Mouse (Mus musculus): ENCODE data around the gene Mrgpra4. TPM values are rescaled to one million over a fixed set of nuclear protein-coding genes. Genes with fewer than 3 reads are reported as not detected.

The Mrgpra4 gene
- polyA plus RNA-seq (2015; fragmentation: Nextera tagmentation; extraction: Ambion mirVana), result not detected in 2 replicates

DNA sequence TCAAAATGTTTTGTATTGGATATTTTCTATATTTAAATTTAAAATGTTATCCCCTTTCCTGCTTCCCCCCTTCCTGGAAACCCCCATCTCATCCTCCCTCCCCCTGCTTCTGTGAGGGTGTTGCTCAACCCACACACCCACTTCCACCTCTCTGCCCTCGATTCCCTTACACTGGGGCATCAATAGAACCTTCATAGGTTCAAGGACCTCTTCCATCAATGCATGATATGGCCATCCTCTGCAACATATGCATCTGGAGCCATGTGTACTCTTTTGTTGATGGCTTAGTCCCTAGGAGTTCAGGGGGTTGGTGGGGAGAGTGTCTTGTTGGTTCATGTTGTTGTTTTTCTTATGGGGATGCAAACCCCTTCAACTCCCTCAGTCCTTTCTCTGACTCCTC lies at the start of gene Mrgpra4:
TSS of gene Mrgpra4 (minus strand) at position 101 of the 400 bp plus-strand sequence.
- Histone ChIP-seq H3K27me3 (no peaks in the 10 kb centered on the region), H3K9ac (no peak within 1 kb of the TSS), H3K36me3 (no peaks in the 10 kb centered on the region), H3K4me3 (no peak within 1 kb of the TSS), H3K9me3 (no peaks in the 10 kb centered on the region), H3K27ac (no peak within 1 kb of the TSS), H3K4me1 (replicated peaks) (no peaks in the 10 kb centered on the region), H3K4me2 (no peak within 1 kb of the TSS)
- ATAC-seq (ENCODE audit: low FRiP score), result no peak
- 74% methylated on average over 1 of the region's 1 CpGs for WGBS

DNA sequence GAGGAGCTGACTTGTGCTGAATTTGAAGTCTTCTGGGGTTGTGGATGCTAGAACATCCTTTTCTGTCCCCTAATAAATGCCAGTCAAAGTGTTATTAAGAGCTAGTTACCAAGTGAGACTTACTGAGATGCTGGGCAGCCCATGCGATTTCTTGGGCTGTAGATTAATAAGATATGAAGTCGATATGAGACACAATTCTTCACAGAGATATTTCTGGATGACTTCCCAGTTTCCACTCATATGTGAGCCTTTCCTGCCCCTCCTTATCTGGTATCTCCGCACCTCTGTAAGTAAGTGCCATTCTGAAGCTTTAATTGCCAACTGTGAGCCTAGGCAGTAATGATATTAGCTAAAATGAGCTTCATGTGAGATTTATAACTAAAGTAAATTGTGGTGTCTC lies 45.6 kb upstream of the Mrgpra4 start, which contains the start of gene Mrgprx1:
TSS of gene Mrgprx1 (minus strand) at position 101 of the 400 bp plus-strand sequence.
- no peak within 1 kb of the TSS for H3K9ac ChIP-seq
- ATAC-seq (ENCODE audit: low FRiP score), result no peak
- H3K4me1 ChIP-seq (replicated peaks), result no peaks in the 10 kb centered on the region
- peaks cover 1% of the 10 kb centered on the region; the same call in 1 of the 2 replicates for H3K9me3 ChIP-seq
- H3K27ac ChIP-seq, result no peak within 1 kb of the TSS
- no peak within 1 kb of the TSS for H3K4me3 ChIP-seq
- no peaks in the 10 kb centered on the region for H3K36me3 ChIP-seq
- 91% methylated on average over 3 of the region's 3 CpGs for WGBS
- H3K27me3 ChIP-seq, result no peaks in the 10 kb centered on the region
- H3K4me2 ChIP-seq, result no peak within 1 kb of the TSS

DNA sequence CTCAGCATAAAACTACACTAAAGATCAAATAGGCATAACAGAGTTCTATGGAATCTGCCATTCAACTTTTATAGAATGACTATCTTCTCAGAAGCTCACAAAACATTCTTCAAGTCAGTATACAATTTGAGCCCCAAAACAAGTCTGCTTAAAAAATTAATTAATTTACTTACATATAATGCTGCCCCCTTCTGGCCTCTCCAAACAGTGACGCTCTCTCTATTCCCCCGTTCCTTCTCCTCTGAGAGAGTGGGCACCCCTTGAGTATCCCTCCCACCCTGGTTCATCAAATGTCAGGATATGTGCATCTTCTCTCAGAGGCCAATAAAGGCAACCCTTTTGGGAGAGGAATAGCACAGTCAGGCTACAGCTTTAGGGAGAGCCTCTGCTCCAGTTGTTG lies 36.0 kb upstream of the Mrgpra4 start:
- no peak overlapping the region for H3K27ac ChIP-seq
- ATAC-seq (ENCODE audit: low FRiP score), result no peak
- no peak overlapping the region for H3K4me3 ChIP-seq
- WGBS, result 50% methylated on average over 2 of the region's 2 CpGs
- no peak overlapping the region for H3K4me2 ChIP-seq
- no peaks in the 10 kb centered on the region for H3K9me3 ChIP-seq
- no peaks in the 10 kb centered on the region for H3K4me1 ChIP-seq (replicated peaks)
- no peaks in the 10 kb centered on the region for H3K36me3 ChIP-seq
- H3K9ac ChIP-seq, result no peak overlapping the region
- no peaks in the 10 kb centered on the region for H3K27me3 ChIP-seq

DNA sequence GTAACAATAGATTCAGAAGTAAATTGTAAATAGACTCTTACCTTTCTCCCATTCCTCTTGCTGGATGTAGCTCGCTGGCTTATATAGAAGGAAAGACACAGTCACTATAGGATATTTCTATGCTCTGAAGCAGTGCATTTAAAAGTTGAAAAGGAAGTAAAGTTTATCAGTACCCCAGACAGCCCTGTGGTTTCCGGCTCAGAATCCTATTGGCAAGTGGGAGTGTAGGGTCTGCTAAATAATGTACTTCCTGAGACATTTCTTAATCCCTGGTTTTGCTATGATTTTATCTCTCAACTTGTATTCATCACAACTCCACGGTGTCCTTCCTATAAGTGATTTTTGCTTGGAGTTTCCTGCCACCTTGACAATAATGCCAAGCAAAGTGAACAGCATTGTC lies 13.8 kb upstream of the Mrgpra4 start:
- Histone ChIP-seq H3K9me3 (no peaks in the 10 kb centered on the region), H3K4me1 (replicated peaks) (no peaks in the 10 kb centered on the region), H3K9ac (no peak overlapping the region), H3K27me3 (no peaks in the 10 kb centered on the region), H3K27ac (no peak overlapping the region), H3K4me2 (no peak overlapping the region), H3K36me3 (no peaks in the 10 kb centered on the region), H3K4me3 (no peak overlapping the region)
- 81% methylated on average over 3 of the region's 3 CpGs for WGBS
- ATAC-seq (ENCODE audit: low FRiP score), result no peak

DNA sequence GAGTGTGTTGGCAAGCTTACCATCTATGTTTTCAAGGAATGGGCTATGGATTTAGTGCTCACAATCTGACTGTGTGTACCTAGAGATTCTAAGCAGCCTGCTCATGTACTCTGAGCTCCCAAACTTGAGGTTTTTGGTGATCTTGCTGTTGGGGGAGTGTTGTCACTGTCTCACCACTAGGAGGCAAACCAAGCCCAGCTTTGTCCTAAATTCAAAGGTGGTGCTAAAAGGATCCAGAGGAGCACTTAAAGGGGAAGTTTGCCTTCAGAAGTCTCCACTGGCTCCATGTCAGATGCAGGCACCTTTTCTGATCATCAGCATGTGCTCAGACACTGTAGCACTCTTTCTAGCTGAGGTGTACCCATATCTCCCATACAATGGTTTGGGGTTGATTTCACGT lies 4.9 kb upstream of the Mrgpra4 start:
- no peak for ATAC-seq (ENCODE audit: low FRiP score)
- WGBS, result 63% methylated on average over 1 of the region's 1 CpGs
- H3K36me3 ChIP-seq, result no peaks in the 10 kb centered on the region
- H3K4me2 ChIP-seq, result no peak overlapping the region
- no peaks in the 10 kb centered on the region for H3K27me3 ChIP-seq
- H3K4me3 ChIP-seq, result no peak overlapping the region
- H3K4me1 ChIP-seq (replicated peaks), result no peaks in the 10 kb centered on the region
- H3K27ac ChIP-seq, result no peak overlapping the region
- H3K9ac ChIP-seq, result no peak overlapping the region
- H3K9me3 ChIP-seq, result no peaks in the 10 kb centered on the region

Other genes with a start within 250 kb of the Mrgpra4 start
- gene Mrgprx1, start 45.5 kb upstream of the Mrgpra4 start, polyA plus RNA-seq (2015; fragmentation: Nextera tagmentation; extraction: Ambion mirVana), result not detected in 2 replicates
- gene Mrgprb5, start 186.9 kb upstream of the Mrgpra4 start, polyA plus RNA-seq (2015; fragmentation: Nextera tagmentation; extraction: Ambion mirVana), result not detected in 2 replicates
- not detected in 2 replicates for gene Mrgprb4, start 217.2 kb upstream of the Mrgpra4 start, polyA plus RNA-seq (2015; fragmentation: Nextera tagmentation; extraction: Ambion mirVana)

All from hindbrain, embryonic 13.5 days (tissue).